Mouse (Mus musculus) spleen, embryonic (tissue): ENCODE measurements around the gene Mettl21c.
"Not testable (repeated sequence)": the region's sequence is repeated elsewhere in the genome, so short reads cannot be mapped to it uniquely, and the experiment has no call there.

ENCODE experiments used
- CTCF ChIA-PET: fragments of 350-600 bp; sonication (Branson Sonifier 250); formaldehyde crosslinking; loops from one replicate; lab custom pipeline; 2022; lab: Charles Lee

Mettl21c gene

GRCm38 (mm10) chr1:44019934-44020333, at the start of gene Mettl21c:
Gene Mettl21c (minus strand): TSS chr1:44020034.
- CTCF ChIA-PET: no interaction called here

- CTCF ChIA-PET: no interaction called here
Measured at GRCm38 (mm10) chr1:44064625-44065024, 44.8 kb upstream of the Mettl21c start.

GRCm38 (mm10) chr1:44063439-44063838, 43.6 kb upstream of the Mettl21c start:
- CTCF ChIA-PET: no interaction called here

- CTCF ChIA-PET: no interaction called here
Measured at GRCm38 (mm10) chr1:44061836-44062235, 42.0 kb upstream of the Mettl21c start, which contains the start of gene Gm8251. Gene Gm8251 (minus strand): TSS chr1:44061936.

DNA sequence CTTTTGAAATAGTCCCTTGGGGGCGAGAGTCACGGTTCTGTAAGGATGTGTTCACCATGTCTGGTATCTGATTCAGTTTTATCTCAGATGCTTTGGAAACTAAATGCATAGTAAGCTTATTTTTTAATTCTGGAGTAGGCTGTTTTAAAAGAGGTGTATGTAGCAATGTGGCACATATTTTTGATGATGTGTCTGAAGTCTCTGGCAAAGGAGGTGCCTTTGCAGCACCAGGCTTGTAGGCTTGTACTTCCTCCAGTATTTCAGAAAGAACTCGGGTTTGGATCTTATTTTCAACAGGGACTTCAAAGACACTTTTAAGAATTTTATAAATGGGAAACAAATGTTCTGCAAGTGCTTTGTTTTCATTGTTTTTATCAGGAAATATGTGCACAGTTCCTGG, 38.0 kb upstream of the Mettl21c start:
- CTCF ChIA-PET: no interaction called here

DNA sequence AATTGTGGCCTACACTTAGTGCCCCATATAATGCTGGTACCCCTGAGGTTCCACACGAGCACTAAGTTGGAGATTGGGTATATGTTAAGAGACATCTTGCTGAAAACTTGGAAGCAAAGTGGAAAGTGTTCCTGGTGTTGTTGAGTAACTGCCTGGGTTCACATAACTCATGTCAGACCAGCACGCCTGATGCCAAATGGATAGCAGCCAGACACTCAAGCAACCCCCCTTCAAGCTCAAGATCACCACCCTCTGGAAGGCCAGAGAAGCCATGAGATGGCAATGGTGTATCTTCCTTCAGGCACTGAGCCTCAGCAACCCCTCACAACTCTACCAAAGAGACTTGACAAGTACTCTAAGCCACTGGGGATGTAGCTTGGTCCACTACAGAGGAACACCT, 26.7 kb upstream of the Mettl21c start:
- CTCF ChIA-PET: interaction anchor here (0.7 kb wide), 1 partner anchor 291 kb away, joined by 7 read pairs; no protein-coding TSS in a partner anchor

- CTCF ChIA-PET: not testable (repeated sequence)
Measured at GRCm38 (mm10) chr1:44045689-44046088, 25.9 kb upstream of the Mettl21c start.

DNA sequence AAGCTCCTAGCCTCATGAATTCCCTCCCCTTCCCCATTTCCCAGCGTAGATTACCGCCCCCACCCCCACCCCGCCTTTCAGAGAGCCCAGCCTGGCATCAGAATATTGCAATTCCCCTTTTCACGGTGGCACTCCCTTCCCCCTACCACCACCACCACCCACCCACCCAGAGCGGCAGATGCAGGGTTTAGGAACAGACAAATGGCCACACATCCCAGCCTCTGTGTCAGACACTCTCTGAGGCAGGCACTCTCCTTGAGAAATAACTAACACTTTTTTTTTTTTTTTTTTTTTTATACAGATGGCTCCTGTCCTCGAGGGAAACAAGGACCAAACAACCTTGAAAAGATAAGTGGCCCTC, 22.7 kb upstream of the Mettl21c start:
- CTCF ChIA-PET: interaction anchor here (0.7 kb wide), 1 partner anchor 621 kb away, joined by 5 read pairs; no protein-coding TSS in a partner anchor

- CTCF ChIA-PET: interaction anchor here (0.7 kb wide), 1 partner anchor 621 kb away, joined by 5 read pairs; no protein-coding TSS in a partner anchor
Measured at GRCm38 (mm10) chr1:44041797-44042554, 22.1 kb upstream of the Mettl21c start.

- CTCF ChIA-PET: no interaction called here
Measured at GRCm38 (mm10) chr1:44032948-44033347, 13.1 kb upstream of the Mettl21c start.

- CTCF ChIA-PET: no interaction called here
Measured at GRCm38 (mm10) chr1:44032213-44032612, 12.4 kb upstream of the Mettl21c start.

GRCm38 (mm10) chr1:44027651-44028050, 7.8 kb upstream of the Mettl21c start:
- CTCF ChIA-PET: no interaction called here

- CTCF ChIA-PET: no interaction called here
Measured at GRCm38 (mm10) chr1:44022656-44023055, 2.8 kb upstream of the Mettl21c start.

GRCm38 (mm10) chr1:44015556-44015955, 4.3 kb downstream of the Mettl21c start:
- CTCF ChIA-PET: interaction anchor here (0.6 kb wide), 1 partner anchor 46 kb away, joined by 3 read pairs; no protein-coding TSS in a partner anchor

DNA sequence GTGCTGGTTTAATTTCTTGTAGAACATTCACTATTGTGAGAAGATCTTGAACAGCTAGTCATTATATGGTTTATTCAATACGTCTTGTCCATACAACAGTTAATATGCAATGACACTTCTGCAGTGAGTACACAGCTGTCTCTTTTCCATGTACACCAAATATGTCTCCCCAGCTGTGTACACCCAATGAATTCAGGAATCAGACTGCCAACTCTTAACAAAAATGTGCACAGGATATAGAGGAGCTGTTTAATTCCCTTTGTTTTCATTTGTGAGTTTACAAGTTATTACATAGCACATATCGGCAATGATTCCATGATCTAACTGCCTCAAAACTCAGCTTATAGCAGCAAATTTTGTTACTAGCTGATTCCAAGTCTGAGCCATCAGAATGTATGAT, 15.3 kb downstream of the Mettl21c start:
- CTCF ChIA-PET: no interaction called here

DNA sequence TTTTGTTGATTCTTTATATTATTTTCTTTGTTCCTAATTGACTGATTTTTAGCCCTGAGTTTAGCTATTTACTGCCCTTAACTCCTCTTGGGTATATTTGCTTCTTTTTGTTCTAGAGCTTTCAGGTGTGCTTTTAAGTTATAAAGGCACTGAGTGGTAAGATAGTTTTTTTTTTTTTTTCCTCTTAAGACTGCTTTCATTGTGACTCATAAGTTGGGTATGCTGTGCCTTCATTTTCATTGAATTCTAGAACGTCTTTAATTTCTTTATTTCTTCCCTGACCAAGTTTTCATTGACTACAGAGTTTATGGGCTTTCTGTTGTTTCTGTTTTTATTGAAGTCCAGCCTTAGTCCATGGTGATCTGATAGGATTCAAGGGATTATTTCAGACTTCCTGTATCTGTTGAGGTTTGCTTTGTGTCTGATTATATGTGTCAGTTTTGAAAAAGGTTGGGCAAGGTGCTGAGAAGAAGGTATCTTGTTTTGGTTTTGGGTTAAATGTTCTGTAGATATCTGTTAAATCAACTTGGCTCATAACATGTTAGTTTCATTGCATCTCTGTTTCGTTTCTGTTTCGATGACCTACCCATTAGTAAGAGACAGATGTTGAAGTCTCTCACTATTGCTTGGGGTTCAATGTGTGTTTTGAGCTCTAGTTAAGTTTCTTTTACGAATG, 22.8 kb downstream of the Mettl21c start:
- CTCF ChIA-PET: no interaction called here

DNA sequence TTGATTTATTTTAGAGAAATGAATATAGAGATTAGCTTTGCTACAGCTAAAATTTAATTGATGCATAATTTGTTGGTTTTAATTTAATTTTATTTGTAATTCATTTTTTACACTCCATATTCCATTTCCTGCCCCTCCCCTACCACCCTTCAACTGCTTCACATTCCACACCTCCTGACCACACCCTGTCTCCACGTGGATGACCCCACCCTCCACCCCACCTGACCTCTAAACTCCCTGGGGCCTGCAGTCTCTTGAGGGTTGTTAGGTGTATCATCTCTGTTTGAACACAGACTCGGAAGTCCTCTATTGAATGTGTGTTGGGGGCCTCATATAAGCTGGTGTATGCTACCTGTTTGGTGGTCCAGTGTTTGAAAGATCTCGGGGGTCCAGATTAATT, 48.7 kb downstream of the Mettl21c start:
- CTCF ChIA-PET: interaction anchor here (0.7 kb wide), 1 partner anchor 68 kb away, joined by 7 read pairs; no protein-coding TSS in a partner anchor

- CTCF ChIA-PET: interaction anchor here (0.7 kb wide), 1 partner anchor 47 kb away, joined by 3 read pairs; no protein-coding TSS in a partner anchor
Measured at GRCm38 (mm10) chr1:43969361-43969760, 50.5 kb downstream of the Mettl21c start.

- CTCF ChIA-PET: no interaction called here
Measured at GRCm38 (mm10) chr1:43966756-43967155, 53.1 kb downstream of the Mettl21c start.

DNA sequence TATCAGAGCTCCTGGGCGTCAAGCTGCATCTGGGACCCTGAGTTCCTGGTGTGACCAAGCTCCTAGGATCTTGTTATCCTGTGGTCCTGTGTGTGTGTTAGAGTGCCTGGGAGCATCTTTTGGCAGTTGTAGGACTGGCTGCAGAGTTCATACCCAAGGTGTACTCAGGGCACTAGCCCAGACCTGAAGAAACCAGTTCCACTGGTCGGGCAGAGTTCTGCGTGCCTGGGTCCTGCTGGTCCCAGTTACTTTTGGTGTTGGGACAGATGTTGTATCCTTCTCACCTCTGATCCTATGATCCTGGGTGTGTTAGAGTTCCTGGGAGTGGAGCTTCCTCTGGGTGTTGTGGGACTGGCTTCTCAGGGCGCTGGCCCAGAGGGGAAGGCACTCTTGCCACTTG, 55.5 kb downstream of the Mettl21c start:
- CTCF ChIA-PET: no interaction called here
